Mouse (Mus musculus): Measurements from ENCODE around the gene Fam3b.

Gene Fam3b

DNA sequence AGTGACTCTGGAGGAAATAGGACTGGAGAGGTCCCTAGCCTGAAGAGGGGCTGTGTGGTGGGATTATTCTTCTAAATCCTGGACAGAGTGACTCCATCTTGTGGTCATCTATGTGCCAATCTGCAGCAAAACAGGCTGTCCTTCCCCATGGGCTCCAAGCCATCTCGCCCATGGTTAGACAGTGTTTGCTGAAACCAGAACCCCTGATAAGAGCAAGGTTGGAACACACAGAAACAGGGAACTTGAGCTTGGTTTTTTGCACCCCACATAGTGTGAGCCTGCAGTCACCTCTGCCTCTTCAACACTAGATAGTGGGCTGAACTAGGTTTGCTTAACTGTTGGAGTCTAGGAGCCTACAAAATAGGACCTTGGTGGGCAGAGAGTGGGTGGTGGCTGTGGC, 38.1 kb downstream of the Fam3b start:
- no peak for DNase-seq

DNA sequence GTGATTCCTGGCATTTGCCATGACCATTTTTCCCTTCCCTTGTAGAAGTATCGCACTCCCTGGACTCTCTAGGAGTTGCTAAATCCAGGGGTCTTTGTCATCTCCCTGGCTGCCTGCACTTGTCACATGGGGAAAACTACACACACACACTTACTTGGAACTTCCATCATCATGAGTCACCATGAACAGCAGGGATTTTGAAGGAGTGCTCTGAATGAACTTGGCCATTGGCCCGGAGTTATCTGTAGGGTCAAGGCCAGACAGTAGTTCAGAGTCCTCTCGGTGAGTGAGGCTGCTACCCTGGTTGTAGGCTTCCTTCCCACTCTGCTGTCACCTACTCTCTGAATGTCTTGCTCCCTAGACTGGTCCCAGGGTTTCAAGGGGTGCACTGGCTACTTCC, 39.0 kb downstream of the Fam3b start:
- DNase-seq, result no peak

DNA sequence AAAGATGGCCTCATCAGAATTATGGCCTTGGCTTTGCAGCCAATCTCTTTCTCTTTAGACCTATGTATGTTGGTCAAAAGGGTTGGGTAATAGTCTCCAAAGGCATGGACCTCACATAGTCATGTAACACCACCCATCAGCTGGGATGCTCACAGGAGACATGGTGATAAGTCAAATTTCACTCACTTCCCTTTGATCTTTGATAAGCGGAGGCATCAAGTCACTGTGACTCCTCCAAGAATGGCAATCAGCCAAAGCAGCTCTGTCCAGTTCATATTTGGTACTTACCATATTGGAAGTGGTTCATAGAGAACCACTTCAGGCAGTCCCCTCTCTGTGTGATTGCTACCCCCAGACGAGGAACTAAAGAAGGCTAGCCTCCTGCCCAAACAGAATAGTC, 39.9 kb downstream of the Fam3b start:
- DNase-seq, result no peak

DNA sequence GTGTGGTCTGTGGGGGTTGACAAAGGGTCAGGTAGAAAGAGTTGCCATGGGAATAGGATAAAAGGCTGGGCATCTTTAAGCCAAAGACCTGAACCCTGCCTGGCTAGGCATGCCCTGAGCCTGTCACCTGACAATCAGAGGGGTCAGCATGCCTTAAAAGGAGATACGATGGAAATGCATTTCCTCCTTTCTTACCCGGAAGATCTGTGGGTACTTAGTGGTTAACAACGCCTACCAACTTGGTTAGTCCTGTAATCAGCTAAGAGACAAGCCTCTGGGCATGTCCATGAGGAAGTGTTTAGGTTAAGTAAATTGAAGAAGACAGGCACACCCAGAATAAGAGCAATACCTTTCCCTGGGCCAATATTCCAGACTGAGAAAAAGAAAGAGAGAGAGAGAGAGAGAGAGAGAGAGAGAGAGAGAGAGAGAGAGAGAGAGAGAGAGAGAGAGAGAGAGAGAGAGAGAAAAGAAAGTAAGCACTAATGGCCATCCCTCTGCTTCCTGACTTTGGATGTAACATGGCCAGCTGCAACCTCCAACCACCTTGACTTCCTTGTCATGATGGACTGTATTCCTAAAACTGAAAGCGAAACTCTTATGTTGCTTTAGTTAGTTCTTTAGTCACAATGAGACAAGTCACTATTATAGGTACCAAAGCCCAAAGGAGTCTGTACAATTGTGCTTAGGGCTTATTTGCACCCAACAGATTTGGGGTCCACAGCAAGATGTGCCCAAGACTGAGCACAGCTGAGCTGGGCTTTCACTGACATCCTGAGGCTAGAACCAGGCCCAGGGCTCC, 46.4 kb downstream of the Fam3b start:
- DNase-seq, result no peak

DNA sequence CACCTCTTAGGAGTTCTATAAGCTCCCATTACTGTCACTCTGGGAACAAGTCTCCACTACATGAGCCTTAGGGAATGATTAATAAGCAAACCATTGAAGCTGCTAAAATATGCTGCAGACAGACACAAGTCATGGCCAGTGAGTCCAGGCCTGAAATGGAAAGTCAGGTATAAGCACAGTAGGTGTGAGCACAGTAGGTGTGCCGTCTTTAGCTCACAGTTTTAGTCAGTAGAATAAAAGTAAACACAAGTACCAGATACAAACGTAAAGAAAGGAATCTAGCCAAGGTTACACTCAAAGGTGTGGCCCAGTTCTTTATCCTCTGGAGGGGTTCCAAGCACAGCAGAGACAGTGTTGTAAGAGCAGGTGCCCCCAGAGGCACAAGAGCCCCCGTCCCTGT, 47.1 kb downstream of the Fam3b start:
- DNase-seq, result no peak

DNA sequence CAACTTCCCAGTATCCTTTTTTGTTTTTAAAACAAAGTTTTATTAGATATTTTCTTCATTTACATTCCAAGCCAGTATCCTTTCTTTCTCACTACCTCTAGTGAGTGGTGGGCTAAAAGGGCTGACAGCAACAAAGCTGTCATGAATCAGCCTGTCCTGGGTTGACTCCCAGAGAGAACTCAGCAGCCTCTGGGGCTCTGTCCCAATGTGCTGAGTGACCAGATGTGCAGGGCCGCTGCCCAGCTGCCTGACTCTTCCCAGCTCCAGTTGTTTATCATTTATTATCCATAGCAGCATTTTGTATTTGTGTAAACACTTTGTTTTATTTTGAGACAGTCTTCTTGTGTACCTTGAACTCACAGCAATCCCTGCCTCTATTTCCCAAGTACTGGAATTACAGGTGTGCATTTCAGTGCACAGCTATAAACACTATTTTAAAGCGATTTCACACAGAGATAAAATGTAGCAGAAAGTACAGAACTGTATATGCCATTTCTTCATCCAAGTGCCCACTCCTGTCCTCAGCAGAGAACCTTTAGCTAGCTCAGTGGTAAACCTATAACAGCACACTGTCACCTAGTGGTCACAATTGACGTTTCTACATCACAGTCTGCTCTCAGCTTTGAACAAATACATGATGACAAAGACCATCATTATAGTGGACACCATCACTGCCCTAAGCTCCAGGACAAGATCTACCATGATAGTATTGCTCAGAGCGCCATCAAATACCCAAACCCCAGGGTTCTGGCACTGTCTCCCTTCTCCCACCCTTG, 48.2 kb downstream of the Fam3b start:
- peak; percentile 11 for DNase-seq

DNA sequence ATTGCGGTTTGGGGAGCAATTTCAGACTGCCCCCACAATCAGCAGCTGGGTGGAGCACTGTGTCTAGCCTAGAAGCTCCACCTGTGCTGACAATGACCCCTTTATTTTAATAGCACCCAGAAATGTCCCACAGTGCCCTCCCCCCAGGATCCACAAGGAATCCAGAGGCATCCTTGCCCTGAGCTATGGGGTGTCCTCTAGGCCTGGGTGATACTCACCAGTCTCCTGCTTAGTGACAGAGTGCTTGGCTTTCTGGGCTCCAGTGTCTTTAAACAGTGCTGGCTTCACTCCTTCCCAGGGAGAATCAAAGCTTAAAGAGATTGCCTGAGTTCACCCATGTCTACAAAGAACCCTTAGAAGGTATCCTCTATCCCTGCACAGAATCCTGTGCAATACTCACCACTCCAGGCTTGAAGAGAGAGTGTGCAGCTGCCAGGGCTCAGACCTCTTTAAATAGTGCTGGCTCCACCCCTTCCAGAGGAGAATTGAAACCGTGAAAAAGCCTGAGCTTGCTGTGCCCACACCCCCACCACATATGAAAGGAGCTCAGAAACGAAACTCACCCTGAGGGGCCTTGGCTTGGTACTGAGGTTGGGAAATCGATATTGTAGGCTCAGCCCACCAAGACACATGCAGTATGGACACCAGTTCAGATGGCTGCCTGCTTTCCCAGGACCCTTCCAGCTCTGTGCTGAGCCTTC, 52.0 kb downstream of the Fam3b start, which contains the start of gene Mx1:
TSS of gene Mx1 (minus strand) at position 427 of the 701 bp plus-strand sequence.
- DNase-seq, result peak; percentile 33

DNA sequence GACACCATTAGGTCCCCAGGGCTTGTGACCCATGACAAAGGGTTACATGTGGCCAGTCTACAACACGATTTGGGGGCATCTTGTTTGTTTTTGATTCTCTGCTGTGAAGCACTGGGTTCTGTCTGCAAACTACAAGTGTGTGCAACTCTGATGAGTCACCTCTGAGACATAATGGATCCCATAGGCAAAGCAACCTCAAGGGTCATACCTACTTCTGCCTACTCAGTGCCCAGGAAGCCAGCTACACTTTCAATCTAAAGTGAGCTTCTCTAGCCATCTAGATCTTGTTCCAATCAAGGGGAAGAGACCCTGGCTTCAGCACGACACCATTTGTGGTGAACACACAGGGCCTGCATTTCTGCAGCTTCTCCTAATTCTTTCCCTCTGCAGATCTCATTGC, 53.3 kb downstream of the Fam3b start:
- DNase-seq, result no peak

DNA sequence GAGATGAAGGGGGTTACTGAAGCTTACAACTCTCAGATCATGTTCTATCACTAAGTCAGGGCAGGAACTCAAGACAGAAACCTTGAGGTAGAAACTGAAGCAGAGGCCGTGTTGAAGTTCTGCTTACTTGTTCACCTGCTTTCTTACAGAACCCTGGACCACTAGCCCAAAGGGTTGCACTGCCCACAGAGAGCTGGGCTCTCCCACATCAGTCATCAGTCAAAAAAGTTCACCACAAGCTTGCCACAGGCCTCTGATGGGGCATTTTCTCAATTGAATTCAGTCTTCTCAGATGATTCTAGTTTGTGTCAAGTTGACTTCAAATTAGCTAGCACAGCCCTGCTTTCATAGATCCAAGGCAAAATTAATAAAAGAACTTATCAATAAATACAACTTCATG, 54.8 kb downstream of the Fam3b start:
- no peak for DNase-seq

DNA sequence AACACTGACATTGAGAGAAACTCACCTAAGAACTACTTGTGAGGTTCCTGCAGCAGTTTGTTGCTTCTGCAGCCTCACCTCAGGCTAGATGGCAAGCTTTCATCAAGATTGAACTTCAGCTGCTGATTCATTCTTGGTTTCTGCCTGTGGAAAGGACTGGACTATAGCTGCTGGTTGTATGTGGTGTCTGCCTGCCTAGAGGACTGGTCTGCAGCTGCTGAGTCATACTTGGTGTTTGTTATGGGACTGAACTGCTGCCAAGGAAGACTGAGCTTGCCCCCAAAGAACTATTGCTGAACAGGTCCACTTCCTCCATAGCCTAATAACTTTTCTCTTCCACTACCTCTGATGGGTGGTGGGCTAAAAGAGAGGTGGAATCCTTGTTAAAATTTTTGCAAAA, 67.2 kb downstream of the Fam3b start:
- DNase-seq, result no peak

DNA sequence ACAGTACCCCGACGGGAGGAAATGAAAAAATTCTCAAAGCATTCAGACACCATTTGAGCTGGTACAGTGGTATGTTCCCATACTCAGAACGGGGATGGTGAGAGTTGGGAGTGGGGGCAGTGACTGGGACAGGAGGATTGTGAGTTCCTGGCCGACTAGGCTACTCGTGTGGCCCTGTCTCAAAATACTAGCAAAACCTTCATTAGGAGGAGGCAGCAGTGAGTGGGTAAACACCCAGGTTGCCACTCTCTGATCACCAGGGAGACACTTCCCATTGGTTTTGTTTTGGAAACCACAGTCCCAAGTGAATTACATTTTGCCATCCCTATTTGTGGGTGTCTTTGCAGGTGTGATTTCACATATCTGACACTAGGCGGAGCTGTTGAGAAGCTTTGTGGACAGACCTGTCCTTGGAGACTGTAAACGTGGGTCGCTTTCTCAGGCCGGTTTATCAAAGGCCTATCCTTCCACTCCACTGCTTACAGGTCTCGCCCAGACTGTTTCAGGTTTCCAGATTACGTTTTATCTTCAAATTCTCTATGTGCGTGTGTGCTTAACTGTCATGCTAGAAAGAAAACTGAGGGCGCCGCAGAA, 70.8 kb downstream of the Fam3b start:
- peak; percentile 82 for DNase-seq

DNA sequence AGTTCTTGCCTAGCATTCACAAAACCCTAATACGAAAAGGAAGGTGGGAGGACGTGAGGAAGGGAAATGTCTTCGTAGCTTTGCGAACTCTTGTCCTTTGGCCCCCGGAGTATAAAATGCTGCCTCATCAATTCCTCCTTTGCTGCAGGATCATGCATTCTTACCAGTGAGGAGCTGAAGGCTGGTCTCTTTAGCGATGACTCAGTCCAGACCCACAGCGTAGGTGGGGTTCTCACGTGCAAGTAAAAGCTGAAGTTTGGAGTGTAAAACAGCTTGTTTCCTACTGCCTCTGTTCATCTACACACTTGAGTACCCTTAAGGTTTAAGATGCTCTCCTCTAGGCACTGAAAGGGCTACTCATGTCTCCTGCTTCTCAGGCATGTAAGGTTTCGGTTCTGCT, 72.6 kb downstream of the Fam3b start:
- DNase-seq, result no peak

DNA sequence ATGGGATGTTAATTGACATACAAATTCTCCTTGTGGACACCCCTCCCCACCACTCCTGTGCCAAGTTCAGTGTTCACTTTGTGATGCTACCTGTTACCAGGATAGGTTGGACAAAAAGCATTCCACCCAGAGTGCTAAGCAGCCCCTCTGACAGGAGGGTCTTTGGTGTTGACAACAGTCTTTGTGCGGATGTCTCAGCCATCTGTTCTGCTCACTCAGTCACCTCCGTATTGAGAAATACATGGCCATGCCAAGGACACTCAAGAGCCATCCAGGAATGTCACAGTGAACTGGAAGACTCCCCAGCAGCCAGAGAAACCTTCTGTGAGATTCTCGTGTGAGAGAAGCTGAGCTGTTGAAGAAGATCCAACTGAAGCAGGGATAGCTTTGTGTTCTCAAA, 76.4 kb downstream of the Fam3b start:
- DNase-seq, result no peak

DNA sequence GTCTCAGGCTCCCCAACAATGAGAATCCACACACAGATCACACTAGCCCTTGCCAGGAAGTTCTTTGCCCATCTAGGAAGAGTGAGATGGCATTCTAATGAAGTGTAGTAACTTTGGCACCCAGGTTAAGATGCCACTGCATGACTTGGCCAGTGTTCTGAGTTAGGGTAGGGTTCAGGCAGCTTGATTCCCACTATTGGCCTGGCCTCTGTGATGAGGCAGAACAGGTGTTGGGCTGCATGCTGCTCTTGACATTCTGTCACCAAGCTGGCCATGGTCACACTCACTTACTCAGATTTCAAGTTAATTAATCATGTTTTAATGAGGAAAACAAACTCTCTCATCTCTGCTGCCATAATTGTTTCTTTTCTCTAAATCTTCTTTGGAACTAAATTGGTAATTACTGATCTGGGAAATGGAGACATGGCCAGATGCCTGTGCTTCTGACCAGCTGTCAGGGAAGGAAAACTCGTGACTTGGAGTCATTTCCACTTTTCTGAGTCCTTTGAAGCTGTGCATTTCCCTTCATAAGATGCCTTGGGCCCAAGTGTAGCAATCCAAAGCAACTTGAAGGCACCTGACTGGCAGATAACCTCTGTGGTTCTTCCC, 77.1 kb downstream of the Fam3b start:
- peak; percentile 14 for DNase-seq

DNA sequence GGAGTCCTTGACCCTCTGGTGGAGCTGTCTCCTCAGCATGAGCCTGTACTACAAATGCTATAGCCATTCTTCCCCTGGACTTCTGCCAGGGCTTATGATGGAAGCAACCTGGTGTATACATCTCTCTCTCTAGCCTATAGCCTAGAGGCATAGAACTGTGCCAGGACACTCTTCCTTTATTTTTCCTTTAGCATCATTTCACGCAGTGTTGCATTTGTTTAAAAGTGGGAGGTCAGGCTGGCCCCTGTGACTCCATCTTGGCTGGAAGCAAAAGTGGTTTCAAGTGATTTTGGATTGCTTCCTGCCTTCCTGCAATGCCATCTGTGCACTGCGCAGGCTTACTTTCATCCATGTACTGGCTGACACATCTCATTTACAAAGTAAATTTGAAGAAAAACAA, 80.4 kb downstream of the Fam3b start:
- no peak for DNase-seq

DNA sequence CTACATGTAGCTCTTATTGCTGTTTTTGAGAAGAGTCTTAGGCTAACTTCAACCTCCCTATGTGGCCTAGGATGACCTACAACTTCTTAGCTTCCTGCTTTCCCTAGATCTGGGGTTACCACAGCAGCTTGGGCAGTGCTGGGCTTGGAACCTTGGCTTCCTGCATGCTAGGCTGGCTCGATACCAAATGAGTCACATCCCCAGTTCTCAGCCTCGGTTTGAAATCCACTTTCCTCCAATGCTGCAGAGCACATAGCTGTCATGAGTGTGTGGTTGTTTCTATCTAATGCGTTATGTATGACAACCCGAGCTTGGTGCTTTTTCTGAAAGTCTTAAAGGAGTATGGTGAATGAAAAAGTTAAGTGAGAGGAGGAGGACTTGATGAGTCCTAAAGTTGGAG, 83.3 kb downstream of the Fam3b start:
- DNase-seq, result no peak

DNA sequence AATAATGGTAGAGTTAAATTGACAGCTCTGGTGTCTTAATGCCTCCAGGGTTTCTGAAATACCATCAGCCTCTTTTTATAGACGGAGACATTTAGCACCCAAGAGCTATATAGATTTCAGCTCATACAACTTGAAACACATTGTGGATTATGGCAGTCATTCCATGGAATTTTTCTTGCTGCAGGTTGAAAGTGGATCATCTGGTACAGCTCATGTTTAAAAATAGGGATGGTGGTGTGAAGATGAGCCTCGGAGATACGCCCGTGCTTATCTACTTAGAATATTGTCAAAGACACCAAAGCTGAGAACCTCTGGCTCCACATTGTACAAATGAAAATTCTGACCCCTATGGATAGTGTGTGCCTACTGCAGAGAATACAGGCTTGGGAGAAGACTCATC, 84.5 kb downstream of the Fam3b start:
- DNase-seq, result no peak

DNA sequence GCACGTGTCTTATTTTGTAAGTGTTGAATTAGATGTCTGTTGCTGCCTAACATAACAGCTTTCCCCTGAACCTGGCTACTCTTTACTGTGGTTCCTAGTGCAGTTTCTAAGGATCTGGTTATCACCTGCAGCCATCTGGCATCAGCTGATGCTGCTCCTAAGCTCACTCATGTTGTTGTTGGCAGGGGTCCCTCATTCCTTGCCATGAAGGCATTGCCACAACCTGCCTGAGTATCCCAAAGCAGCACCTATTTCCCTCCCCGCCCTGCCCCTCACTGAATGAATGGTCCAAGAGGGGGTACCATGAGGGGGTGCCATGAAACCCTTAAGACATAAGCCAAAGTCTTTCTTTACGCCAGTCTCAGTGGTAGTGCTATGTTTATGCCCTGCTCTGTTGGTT, 86.6 kb downstream of the Fam3b start:
- no peak for DNase-seq

DNA sequence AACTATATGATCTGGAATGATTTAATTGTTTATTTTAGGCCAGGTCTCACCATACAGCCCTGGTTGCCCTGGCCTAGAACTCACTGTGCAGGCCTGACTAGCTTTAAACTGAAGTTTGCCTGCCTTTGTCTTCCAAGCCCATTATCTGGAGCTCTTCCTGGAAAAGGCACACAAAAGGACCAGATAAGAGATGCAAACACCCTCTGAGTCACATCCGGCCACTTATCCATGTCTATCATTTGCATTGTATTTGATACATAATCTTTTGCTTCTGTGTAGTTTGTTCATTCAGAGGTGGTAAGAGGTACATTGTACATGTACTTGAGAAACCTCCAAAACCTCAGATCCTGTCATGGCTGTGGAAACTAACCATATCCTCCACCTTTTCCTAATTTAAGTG, 91.0 kb downstream of the Fam3b start:
- DNase-seq, result no peak

DNA sequence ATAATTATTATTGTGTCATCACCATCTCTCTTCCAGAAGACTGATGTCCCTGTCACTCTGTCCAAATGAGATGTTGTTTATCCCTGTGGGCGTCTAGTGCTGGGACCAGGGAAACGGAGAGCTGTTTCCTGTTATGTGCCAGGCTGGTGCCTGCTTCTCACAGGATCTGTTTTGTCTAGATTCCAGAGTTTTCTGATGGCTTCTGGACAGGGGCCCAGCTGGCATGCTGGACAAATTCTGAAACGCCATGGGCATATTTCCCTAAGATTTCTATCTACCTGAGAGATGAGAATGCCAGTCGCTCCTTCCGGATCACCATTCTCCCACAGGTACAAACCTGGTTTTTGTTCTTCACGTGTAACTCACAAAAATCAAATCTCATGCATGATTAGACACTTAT, 92.9 kb downstream of the Fam3b start:
- DNase-seq, result no peak
